Comparison of ENCODE assay signal across 9 mouse cellular contexts in the genomic region with DNA sequence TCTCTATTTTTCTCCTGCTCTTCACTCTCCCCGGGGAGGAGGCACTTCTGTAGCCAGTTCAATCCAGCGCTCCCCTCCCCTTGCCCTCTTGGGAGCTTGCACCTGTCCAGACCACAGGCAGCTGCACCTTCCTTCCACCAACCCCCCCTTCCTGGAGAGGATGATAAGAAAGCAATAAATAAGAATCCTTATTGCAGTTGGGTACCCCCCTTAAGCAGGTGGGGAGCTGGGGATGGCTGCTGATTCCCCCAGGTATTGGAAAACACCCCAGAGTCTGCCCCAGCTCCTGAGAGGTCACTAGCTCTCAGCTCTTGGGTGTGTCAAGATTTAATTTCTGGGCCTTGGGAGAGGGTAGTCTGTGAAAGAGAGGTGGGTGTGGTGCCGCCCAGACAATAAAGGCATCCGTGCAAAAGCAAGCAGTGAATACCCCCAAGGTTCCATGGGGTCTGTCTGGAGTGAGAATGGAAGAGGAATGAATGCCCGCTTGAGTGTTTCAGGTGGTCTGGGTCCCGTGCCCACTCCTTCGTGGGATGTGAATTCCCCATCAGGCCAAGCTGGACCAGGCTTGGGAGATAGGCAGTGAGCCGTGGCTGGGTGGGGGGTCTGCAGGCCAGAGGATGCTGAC. TPM values are rescaled to one million over a fixed set of nuclear protein-coding genes. Genes with fewer than 3 reads are reported as not detected.
DNase-seq lines count a peak whose midpoint lies in the region; ATAC-seq and TF ChIP-seq lines count a peak whose summit lies in the region.
"Had no signal": no experiment of that assay in that cellular context is flagged by ENCODE, and none has a peak within 500 bp of the region (broad histone marks: within the 10 kb centered on the region; RNA-seq: fewer than 3 reads in every experiment).

No protein-coding gene starts in this region.

- no peaks in the 10 kb centered on the region; the same call in 1 of the 2 replicates for H3K36me3 ChIP-seq in liver, embryonic 11.5 days (ENCODE audit: control insufficient read depth, insufficient read depth, low read length)
- peaks cover 19% of the 10 kb centered on the region for H3K36me3 ChIP-seq in forebrain, embryonic 11.5 days (ENCODE audit: control insufficient read depth, insufficient read depth, low read length)
- H3K36me3 ChIP-seq in limb, embryonic 12.5 days = peaks cover 60% of the 10 kb centered on the region
- H3K36me3 ChIP-seq in small intestine, adult 2 months (ENCODE audit: control insufficient read depth, insufficient read depth, low read length) = no peaks in the 10 kb centered on the region

- no peak for ATAC-seq in liver, embryonic 11.5 days (replicated peaks; ENCODE audit: low FRiP score)
- no peak for ATAC-seq in forebrain, embryonic 11.5 days (replicated peaks; ENCODE audit: low FRiP score)
- ATAC-seq in limb, embryonic 12.5 days (ENCODE audit: insufficient number of reproducible peaks, insufficient read depth, low FRiP score, low TSS enrichment, low read depth) = no peak
- no peak for ATAC-seq in erythroblast, adult 5-6 weeks (replicated peaks; ENCODE audit: low FRiP score, poor library complexity, severe bottlenecking)
- ATAC-seq in megakaryocyte progenitor cell, adult 5-6 weeks (replicated peaks; ENCODE audit: poor library complexity) = no peak

- H3K4me2 ChIP-seq in liver, embryonic 11.5 days = peak overlapping the region; percentile 56
- peak overlapping the region; percentile 89 for H3K4me2 ChIP-seq in forebrain, embryonic 11.5 days (ENCODE audit: low read depth, low read length, severe bottlenecking)
- peak overlapping the region; percentile 71 for H3K4me2 ChIP-seq in limb, embryonic 12.5 days

- no peak overlapping the region for H3K4me3 ChIP-seq in liver, embryonic 11.5 days (ENCODE audit: low read depth, low read length)
- peak overlapping the region; percentile 100 for H3K4me3 ChIP-seq in forebrain, embryonic 11.5 days (ENCODE audit: low read depth, low read length)
- peak overlapping the region; percentile 38 for H3K4me3 ChIP-seq in limb, embryonic 12.5 days (replicated peaks)
- H3K4me3 ChIP-seq in small intestine, adult 2 months (ENCODE audit: low read depth, low read length) = peak overlapping the region; percentile 38

- peak overlapping the region; percentile 32; the same call in 1 of the 2 replicates for H3K27ac ChIP-seq in liver, embryonic 11.5 days (ENCODE audit: low read depth, low read length)
- H3K27ac ChIP-seq in forebrain, embryonic 11.5 days (ENCODE audit: low read depth, low read length) = peak overlapping the region; percentile 100
- peak overlapping the region; percentile 98 for H3K27ac ChIP-seq in limb, embryonic 12.5 days
- no peak overlapping the region for H3K27ac ChIP-seq in small intestine, adult 2 months (ENCODE audit: insufficient read depth, low read depth, low read length)

- H3K4me1 ChIP-seq in liver, embryonic 11.5 days (replicated peaks; ENCODE audit: control insufficient read depth, insufficient read depth, low read length) = peaks cover 21% of the 10 kb centered on the region
- peaks cover 78% of the 10 kb centered on the region for H3K4me1 ChIP-seq in forebrain, embryonic 11.5 days (replicated peaks; ENCODE audit: control insufficient read depth, insufficient read depth, low read length)
- peaks cover 84% of the 10 kb centered on the region for H3K4me1 ChIP-seq in limb, embryonic 12.5 days (replicated peaks)
- H3K4me1 ChIP-seq in small intestine, adult 2 months (ENCODE audit: control insufficient read depth, insufficient read depth, insufficient read length, low read length) = peaks cover 10% of the 10 kb centered on the region

- peaks cover 67% of the 10 kb centered on the region for H3K27me3 ChIP-seq in liver, embryonic 11.5 days (replicated peaks; ENCODE audit: control insufficient read depth, insufficient read depth, low read length)
- H3K27me3 ChIP-seq in forebrain, embryonic 11.5 days (ENCODE audit: control insufficient read depth, insufficient read depth, low read length) = no peaks in the 10 kb centered on the region
- no peaks in the 10 kb centered on the region for H3K27me3 ChIP-seq in limb, embryonic 12.5 days
- peaks cover 2% of the 10 kb centered on the region; the same call in 1 of the 2 replicates for H3K27me3 ChIP-seq in small intestine, adult 2 months (ENCODE audit: control insufficient read depth, insufficient read depth, low read length)

- peak overlapping the region; percentile 42; the same call in 1 of the 2 replicates for H3K9ac ChIP-seq in liver, embryonic 11.5 days (ENCODE audit: low read depth, low read length)
- peak overlapping the region; percentile 100 for H3K9ac ChIP-seq in forebrain, embryonic 11.5 days (ENCODE audit: low read length)
- peak overlapping the region; percentile 77 for H3K9ac ChIP-seq in limb, embryonic 12.5 days (replicated peaks)

- DNase-seq in liver, embryonic 11.5 days (ENCODE audit: low spot score) = peak; percentile 45
- DNase-seq in liver = no peak
- peak; percentile 68 for DNase-seq in forebrain, embryonic 11.5 days (ENCODE audit: low spot score)
- no peak for DNase-seq in adrenal gland, postnatal 25 days

- no peak for TF ChIP-seq POLR2A in small intestine, adult 2 months (IDR thresholded peaks at IDR 0.05; ENCODE audit: low read depth, low read length)

- TF ChIP-seq CTCF in small intestine, adult 2 months (IDR thresholded peaks at IDR 0.05; ENCODE audit: extremely low read depth, insufficient read length, insufficient replicate concordance, low read depth, low read length) = no peak

- WGBS in liver, embryonic 11.5 days = 41% methylated on average over 8 of the region's 8 CpGs
- 3% methylated on average over 8 of the region's 8 CpGs for WGBS in forebrain, embryonic 11.5 days
- 14% methylated on average over 8 of the region's 8 CpGs for WGBS in limb, embryonic 12.5 days
- 21% methylated on average over 8 of the region's 8 CpGs for WGBS in small intestine, adult 2 months

- no peaks in the 10 kb centered on the region for H3K9me3 ChIP-seq in liver, embryonic 11.5 days (ENCODE audit: control insufficient read depth, low read length)
- no peaks in the 10 kb centered on the region for H3K9me3 ChIP-seq in forebrain, embryonic 11.5 days (ENCODE audit: control insufficient read depth, low read length)
- no peaks in the 10 kb centered on the region for H3K9me3 ChIP-seq in limb, embryonic 12.5 days

RNA-seq across cellular contexts. Expression of a gene that starts 6.5 kb away (rescaled TPM):
- 7.5 and 9.7 TPM in 2 replicates for polyA plus RNA-seq in liver, embryonic 11.5 days (2014; fragmentation: Nextera tagmentation; extraction: Ambion mirVana)
- polyA plus RNA-seq in forebrain, embryonic 11.5 days (2014; fragmentation: Nextera tagmentation; extraction: Ambion mirVana) = 202 and 219 TPM in 2 replicates
- polyA plus RNA-seq in limb, embryonic 12.5 days (2016; fragmentation: Nextera tagmentation; extraction: Ambion mirVana) = 29.4 and 29.5 TPM in 2 replicates
- 4.6 and 9.0 TPM in 2 replicates for polyA plus RNA-seq in small intestine, adult 2 months (2012; rRNA removed)
- total RNA-seq in adrenal gland, postnatal 25 days (2021) = 15.3 and 20.8 TPM in 2 replicates
- total RNA-seq in erythroblast, adult 5-6 weeks (2015; ENCODE audit: low replicate concordance) = not detected in 2 replicates
- not detected in 2 replicates for total RNA-seq in erythroblast, adult 5-6 weeks (2017; ENCODE audit: low replicate concordance)
- not detected in 2 replicates for total RNA-seq in megakaryocyte progenitor cell, adult 5-6 weeks (2015)
- not detected in 2 replicates for total RNA-seq in megakaryocyte progenitor cell, adult 5-6 weeks (2017)

RNA-seq across cellular contexts. Expression of a gene that starts 30.2 kb away (rescaled TPM):
- 0.89 and 1.2 TPM in 2 replicates for polyA plus RNA-seq in liver, embryonic 11.5 days (2014; fragmentation: Nextera tagmentation; extraction: Ambion mirVana)
- not detected in 2 replicates for polyA plus RNA-seq in forebrain, embryonic 11.5 days (2014; fragmentation: Nextera tagmentation; extraction: Ambion mirVana)
- not detected in 2 replicates for polyA plus RNA-seq in limb, embryonic 12.5 days (2016; fragmentation: Nextera tagmentation; extraction: Ambion mirVana)
- 5.2 and 2,024 TPM in 2 replicates for polyA plus RNA-seq in small intestine, adult 2 months (2012; rRNA removed)
- not detected in 2 replicates for total RNA-seq in adrenal gland, postnatal 25 days (2021)
- not detected in 2 replicates for total RNA-seq in erythroblast, adult 5-6 weeks (2015; ENCODE audit: low replicate concordance)
- total RNA-seq in erythroblast, adult 5-6 weeks (2017; ENCODE audit: low replicate concordance) = not detected in 2 replicates
- not detected in 2 replicates for total RNA-seq in megakaryocyte progenitor cell, adult 5-6 weeks (2015)
- not detected in 2 replicates for total RNA-seq in megakaryocyte progenitor cell, adult 5-6 weeks (2017)
- total RNA-seq: left cerebral cortex, adult 8-10 months had no signal

RNA-seq across cellular contexts. Expression of a gene that starts 48.7 kb away (rescaled TPM):
- 14.8 and 15.2 TPM in 2 replicates for polyA plus RNA-seq in liver, embryonic 11.5 days (2014; fragmentation: Nextera tagmentation; extraction: Ambion mirVana)
- 20.6 and 22.0 TPM in 2 replicates for polyA plus RNA-seq in forebrain, embryonic 11.5 days (2014; fragmentation: Nextera tagmentation; extraction: Ambion mirVana)
- 21.9 and 24.9 TPM in 2 replicates for polyA plus RNA-seq in limb, embryonic 12.5 days (2016; fragmentation: Nextera tagmentation; extraction: Ambion mirVana)
- 9.9 and 13.6 TPM in 2 replicates for polyA plus RNA-seq in small intestine, adult 2 months (2012; rRNA removed)
- 25.2 and 38.3 TPM in 2 replicates for total RNA-seq in adrenal gland, postnatal 25 days (2021)
- 3.1 and 5.9 TPM in 2 replicates for total RNA-seq in erythroblast, adult 5-6 weeks (2015; ENCODE audit: low replicate concordance)
- total RNA-seq in erythroblast, adult 5-6 weeks (2017; ENCODE audit: low replicate concordance) = 0.60 and 2.0 TPM in 2 replicates
- 9.8 and 12.3 TPM in 2 replicates for total RNA-seq in megakaryocyte progenitor cell, adult 5-6 weeks (2015)
- 2.8 and 4.6 TPM in 2 replicates for total RNA-seq in megakaryocyte progenitor cell, adult 5-6 weeks (2017)

Comparison
In these comparisons a context has a peak if more than half of its experiments do, and no peak if none do; other contexts are left out.
1. DNase-seq: peak in liver, embryonic 11.5 days (single experiment) and forebrain, embryonic 11.5 days (single experiment); none in liver (single experiment) and adrenal gland, postnatal 25 days (single experiment).
2. H3K9ac ChIP-seq: peak in every context shown above with its lines; median percentile 100 in forebrain, embryonic 11.5 days; 77 in limb, embryonic 12.5 days; 42 in liver, embryonic 11.5 days.
3. Peak in every context shown above with its lines, with median percentiles within 50 percentile points of each other: H3K4me2 ChIP-seq.